Mouse (Mus musculus) telencephalon, adult 2 months (tissue): ENCODE results near the gene Smarcc1.
"Not testable (repeated sequence)": the region's sequence is repeated elsewhere in the genome, so short reads cannot be mapped to it uniquely, and the experiment has no call there.

Source experiments
- DNase-seq: peaks from one replicate; pipeline ENCODE4 v3.0.0-alpha.2; 2011; ENCODE audit warnings: low read depth, low spot score

The Smarcc1 gene

DNA sequence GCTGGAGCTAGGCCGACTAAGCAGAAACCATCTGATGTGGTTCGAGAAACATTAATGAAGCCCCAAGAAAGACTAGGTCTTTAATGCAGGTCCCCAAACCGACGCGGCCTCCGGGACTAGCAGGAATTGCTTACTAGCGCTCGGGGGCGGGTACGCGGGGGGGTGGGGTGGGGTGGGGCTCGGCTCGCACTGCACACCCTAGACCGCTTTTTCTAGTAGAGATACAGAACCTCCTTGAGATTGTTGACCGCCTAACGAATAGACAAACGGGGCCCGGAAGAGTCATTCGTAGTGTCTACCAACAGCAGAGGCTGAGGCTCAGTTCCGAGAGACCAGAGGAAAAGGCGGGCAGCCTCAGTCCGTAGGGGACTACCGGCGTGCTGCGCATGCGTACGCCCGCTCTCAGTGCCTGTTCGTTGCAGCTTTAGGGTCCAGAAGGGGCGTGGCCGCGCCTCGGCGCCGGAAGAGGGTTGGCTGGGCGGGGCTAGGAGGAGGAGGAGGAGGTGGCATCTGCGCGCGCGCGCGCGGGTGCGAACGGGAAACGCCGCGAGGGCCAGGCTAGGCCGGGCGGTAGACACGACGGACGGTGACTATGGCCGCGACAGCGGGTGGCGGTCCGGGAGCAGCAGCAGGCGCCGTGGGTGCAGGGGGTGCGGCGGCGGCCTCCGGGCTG lies 14.2 kb downstream of the Smarcc1 start:
- peak; percentile 96 for DNase-seq

GRCm38 (mm10) chr9:110132201-110132605 lies 14.7 kb downstream of the Smarcc1 start:
- no peak for DNase-seq

DNA sequence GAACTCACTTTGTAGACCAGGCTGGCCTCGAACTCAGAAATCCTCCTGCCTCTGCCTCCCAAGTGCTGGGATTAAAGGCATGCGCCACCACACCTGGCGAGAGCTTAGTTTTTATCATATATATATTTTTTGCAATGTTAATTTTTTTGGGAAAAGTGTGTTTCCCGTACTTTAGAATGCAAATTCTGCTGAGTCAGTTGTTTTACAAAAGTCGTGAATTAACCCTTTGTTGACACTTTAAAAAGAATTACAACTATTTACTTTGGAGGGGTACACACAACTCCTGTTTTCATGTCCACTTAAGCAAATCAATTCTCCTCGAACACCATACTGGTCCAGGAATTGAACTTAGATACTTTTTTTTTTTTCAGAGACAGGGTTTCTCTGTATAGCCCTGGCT lies 15.4 kb downstream of the Smarcc1 start:
- DNase-seq = no peak

GRCm38 (mm10) chr9:110134176-110134575 lies 16.7 kb downstream of the Smarcc1 start:
- no peak for DNase-seq

DNA sequence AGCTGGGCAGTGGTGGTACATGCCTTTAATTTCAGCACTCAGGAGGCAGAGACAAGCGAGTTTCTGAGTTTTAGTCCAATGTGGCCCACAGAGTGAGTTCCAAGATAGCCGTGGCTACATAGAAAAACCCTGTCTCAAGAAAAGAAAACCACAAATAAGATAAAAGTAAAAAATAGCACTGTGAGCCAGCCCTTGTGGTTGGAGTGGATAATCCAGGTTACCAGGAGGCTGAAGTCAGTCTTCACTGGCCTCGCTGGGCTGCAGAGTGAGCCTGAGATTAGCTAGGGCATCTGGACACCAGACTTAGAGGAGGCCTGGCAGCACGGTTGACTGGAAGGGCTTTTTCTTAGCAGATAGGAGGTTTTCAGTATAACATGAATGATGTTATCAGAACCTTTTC lies 21.6 kb downstream of the Smarcc1 start:
- DNase-seq = no peak

- DNase-seq = no peak
Measured at GRCm38 (mm10) chr9:110142097-110142496, 24.6 kb downstream of the Smarcc1 start.

DNA sequence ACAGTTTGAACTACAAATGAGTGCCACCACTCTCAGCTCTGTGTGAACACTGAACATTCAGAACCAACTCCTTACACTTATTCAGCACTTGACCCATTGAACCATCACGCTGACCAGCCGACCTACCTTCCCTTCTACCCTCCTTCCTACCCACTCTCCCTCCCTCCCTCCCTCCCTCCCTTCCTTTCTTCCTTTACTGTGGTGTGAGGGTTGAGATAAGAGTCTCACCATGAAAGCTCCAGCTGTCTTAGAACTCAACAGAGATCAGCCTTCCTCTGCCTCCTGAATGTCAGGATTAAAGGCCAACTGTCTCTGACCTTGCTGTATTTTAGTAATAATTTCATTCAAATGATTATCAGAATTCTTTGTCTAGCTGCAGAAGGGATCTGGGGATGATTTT lies 31.1 kb downstream of the Smarcc1 start:
- DNase-seq = no peak

DNA sequence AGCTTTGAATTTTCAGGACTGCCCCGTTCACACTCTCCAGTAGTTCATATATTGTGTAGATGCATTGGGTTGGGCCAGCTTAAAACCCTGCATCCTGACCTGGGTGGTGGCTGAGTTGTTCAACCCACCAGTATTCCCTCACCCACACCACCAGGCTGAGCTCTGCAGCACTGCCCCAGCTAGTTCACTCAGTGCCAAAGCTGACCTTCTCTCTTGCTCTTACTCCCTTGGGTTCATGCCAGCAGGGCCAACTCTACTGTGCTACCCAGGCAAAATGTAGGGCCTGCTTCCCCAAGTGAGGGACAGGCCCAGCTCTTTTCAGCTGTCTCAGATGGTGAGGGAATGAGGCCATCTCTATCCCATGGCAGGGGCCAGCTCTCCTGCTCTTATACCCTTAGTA lies 41.5 kb downstream of the Smarcc1 start:
- no peak for DNase-seq

- DNase-seq = not testable (repeated sequence)
Measured at GRCm38 (mm10) chr9:110160486-110160885, 43.0 kb downstream of the Smarcc1 start.

DNA sequence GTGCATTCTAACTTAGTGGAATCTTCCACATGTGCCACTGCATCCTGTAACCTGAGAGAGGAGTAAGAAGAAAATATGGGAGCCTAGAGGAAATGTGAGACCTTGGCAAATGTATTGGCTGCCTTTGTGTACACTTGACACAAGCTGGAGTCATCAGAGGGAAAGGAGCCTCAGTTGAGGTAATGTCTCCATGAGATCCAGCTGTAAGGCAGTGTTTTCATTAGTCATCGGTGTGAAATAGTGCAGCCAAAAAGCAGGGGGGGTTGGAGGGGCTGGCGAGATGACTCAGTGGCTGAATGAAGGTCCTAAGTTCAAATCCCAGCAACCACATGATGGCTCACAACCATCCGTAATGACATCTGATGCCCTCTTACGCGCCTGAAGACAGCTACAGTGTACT lies 44.9 kb downstream of the Smarcc1 start:
- DNase-seq = no peak

DNA sequence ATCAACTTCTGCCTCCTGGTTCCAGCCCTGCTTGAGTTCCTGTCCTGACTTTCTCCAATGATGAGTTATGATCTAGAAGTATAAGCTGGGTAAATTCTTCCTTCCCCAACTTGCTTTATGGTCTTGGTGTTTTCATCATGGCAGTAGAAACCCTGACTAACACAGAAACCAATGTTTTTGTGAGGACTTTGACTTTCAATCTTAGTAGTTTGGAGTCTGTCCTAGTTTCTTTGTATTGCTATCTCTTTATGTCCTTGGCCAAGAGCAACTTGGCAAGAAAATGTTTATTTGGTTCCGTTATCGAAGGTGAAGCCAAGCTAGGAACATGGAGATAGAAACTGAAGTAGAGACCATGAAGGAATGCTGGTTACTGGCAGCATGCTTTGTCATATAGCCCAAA lies 45.6 kb downstream of the Smarcc1 start:
- no peak for DNase-seq

DNA sequence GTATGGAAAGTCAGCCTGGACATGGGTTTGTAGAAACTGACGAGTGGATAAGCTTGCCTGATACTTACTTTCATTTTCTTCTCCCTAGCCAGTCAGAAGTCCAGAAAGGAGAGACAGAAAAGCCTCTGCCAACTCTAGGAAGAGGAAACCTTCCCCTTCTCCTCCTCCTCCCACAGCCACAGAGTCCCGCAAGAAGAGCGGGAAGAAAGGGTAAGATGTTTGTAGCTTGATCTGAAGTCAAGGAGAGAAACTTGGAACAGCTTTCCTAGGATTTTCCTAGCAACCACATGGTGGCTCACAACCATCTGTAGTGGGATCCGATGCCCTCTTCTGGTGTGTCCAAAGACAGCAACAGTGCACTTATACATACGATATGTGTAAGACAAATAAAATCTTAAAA lies 53.4 kb downstream of the Smarcc1 start:
- peak; percentile 22 for DNase-seq

DNA sequence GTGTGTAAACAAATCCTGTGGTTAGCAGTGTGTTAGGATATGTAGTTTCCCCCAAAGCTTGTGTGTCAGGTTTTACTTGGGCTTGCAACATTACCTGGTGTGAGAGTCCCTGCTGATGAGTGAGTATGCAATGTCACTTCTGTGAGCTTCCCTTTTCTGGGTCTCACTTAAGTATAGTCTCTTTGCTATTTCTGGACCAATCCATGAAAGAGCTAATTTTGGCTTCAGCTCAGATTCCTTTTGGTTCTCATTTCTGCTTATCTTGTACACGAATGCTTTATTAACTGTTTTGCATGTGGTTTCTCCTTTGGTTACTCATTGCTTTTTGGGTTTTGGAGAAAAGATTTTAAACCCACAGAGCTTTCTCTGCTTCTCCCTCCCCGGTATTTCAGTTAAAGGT lies 82.4 kb downstream of the Smarcc1 start:
- no peak for DNase-seq

GRCm38 (mm10) chr9:110205526-110206404 lies 88.3 kb downstream of the Smarcc1 start:
- peak; percentile 62 for DNase-seq

DNA sequence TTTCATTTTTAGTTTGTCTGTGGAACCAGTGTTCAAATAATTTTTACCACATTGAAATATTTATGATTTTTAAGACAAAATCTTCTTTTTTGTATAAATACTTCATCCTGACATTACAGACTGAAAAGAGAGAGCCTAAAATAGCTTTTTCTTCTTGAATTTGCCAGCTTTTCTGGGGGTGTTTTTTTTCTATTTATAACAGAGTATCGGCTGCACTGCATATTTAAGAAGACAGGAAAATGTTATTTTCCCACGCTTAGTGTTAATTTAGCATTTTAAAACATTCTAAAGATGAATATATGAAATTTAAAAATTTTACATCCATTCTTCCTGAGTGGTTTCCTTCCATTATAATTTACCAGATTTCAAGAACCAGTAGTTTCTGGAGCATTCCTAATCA lies 88.9 kb downstream of the Smarcc1 start:
- peak; percentile 81 for DNase-seq

- DNase-seq = no peak
Measured at GRCm38 (mm10) chr9:110208265-110208664, 90.8 kb downstream of the Smarcc1 start.

DNA sequence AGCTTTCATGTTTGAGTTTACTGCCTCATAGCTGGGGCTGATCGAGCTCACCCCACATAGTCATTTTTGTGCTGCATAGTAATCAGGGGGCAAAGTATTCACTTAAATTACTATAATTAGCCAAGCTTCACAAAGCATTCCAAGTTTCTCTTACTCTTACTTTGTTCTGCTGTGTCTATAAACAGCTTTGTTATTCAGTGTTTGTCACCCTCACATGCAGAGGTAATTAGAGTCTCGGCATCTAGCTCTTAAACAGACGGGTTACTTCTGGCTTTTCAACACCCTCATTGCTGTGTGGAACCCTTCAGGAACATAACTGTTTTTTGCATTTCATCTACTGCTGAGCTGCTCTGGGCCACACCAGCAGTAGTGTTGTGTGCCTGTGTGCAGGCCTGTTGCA lies 91.5 kb downstream of the Smarcc1 start:
- DNase-seq = peak; percentile 59

GRCm38 (mm10) chr9:110224273-110224672 lies 106.8 kb downstream of the Smarcc1 start:
- DNase-seq = no peak

- no peak for DNase-seq
Measured at GRCm38 (mm10) chr9:110226191-110226590, 108.7 kb downstream of the Smarcc1 start.

DNA sequence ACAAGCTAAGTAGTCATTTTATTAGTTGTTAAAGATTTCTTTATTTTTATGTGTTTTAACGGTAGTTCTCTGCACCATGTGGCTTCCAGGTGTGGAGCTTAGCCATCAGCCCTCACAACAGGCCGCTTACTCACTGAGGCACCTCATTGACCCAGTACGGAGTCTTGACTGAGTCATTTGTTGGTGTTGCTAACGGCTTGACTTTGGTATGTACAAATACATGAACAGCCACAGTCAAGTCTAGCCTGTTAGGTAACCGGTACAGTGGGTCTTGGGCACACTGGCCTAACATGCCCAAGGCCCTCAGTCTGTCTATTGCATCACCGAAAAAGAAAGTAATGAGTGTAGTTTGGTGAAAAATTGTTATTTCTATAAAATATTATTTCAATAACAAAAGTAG lies 111.2 kb downstream of the Smarcc1 start:
- DNase-seq = no peak

DNA sequence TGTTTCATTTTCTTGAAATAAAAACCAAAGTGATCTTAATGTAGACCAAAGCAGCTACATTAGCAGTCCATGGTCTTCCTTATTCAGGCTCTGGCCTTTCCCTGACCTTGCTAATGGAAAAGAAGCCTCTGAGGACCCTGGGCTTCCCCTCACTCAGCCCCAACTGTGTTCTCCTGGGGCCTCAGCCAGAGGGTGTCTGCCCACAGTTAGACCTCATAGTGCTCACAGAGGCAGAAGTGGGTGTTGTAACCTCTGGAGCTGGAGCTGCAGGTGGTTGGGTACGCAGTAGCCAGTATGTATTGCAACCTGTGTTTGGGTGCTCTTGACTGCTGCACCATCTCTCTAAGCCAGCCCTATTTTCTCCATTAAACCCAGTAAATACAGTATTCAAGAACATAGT lies 111.6 kb downstream of the Smarcc1 start:
- no peak for DNase-seq

- no peak for DNase-seq
Measured at GRCm38 (mm10) chr9:110229566-110230248, 112.2 kb downstream of the Smarcc1 start.
